Mouse (Mus musculus): ENCODE measurements around the gene Pcca.

DNA sequence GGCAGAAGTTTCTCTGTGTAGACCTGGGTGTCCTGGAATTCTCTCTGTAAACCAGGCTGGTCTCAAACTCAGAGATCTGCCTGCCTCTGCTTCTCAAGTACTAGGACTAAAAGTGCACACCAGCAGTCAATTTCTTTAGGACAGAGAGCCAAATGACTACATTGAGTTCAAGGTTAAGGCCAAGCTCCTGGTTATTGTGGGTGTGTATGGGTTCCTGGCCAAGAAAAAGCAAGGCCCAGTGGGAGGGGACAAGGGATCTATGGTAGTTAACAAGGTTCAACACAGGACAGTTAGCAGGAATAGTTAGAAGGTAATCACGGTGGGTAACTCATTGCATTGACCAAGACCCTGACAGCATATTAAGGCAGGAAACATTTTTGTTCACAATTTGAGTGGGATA is 370.9 kb downstream of the Pcca start:
- TF ChIP-seq MAX (IDR thresholded peaks at IDR 0.05; ENCODE audit: low read depth) (no peak), TCF12 (IDR thresholded peaks at IDR 0.05; ENCODE audit: insufficient read depth, poor library complexity, severe bottlenecking) (no peak), POLR2A (IDR thresholded peaks at IDR 0.05; ENCODE audit: insufficient read length, low read depth) (no peak), USF1 (IDR thresholded peaks at IDR 0.05; ENCODE audit: low read depth) (no peak), E2F4 (IDR thresholded peaks at IDR 0.05; ENCODE audit: insufficient read depth) (no peak), REST (IDR thresholded peaks at IDR 0.05; ENCODE audit: insufficient read depth, insufficient read length) (no peak), CEBPB (IDR thresholded peaks at IDR 0.05; ENCODE audit: insufficient read depth, poor library complexity, severe bottlenecking) (no peak)

All from myocyte (in vitro differentiated cells).